Mouse (Mus musculus) telencephalon, adult 2 months (tissue): Measurements from ENCODE around the gene Slc2a9.
A peak's percentile ranks its signal among the peaks of the same experiment; 100 is the strongest.

Experiments
- DNase-seq: peaks from one replicate; pipeline ENCODE4 v3.0.0-alpha.2; 2011; ENCODE audit warnings: low read depth, low spot score

The Slc2a9 gene

DNA sequence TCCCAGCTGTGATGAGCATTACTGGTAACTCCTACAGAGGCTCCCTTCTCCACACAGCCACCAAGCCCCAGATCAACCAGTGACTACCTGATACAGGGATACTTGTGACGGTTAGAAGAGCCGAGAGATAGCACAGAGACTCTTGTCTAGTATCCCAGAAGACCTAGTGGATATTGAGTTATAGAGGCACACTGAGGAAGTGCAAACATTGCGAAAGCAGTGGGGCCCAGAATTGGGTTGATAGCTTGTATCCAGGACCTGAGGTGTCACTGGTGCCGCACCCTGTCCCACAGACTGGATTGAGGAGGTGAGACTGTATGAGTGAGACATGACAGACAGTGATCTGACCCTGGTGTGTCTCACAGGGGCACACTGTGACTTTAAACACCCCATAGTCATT is at the start of gene Slc2a9:
Gene Slc2a9, minus strand, starts transcription at position 152 of the 400 bp plus-strand sequence.
- no peak for DNase-seq

DNA sequence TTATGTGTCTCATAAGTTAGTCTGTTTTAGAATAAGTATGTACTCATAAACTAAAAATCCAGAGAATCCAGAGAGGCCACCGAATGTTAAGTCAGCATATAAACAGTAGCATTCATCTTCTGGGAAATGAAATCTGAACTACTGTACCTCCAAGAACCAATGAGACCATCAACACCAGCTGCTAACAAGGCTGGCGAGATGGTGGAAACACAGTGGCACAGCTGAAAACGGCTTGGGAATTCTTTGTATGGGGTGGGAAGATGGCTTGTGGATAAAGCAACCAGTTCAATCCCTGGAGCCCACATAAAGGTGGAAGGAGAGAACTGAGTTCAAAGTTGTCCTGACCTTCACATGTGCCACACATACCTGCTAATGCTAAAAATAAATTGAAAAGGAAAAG is 49.7 kb upstream of the Slc2a9 start:
- no peak for DNase-seq

DNA sequence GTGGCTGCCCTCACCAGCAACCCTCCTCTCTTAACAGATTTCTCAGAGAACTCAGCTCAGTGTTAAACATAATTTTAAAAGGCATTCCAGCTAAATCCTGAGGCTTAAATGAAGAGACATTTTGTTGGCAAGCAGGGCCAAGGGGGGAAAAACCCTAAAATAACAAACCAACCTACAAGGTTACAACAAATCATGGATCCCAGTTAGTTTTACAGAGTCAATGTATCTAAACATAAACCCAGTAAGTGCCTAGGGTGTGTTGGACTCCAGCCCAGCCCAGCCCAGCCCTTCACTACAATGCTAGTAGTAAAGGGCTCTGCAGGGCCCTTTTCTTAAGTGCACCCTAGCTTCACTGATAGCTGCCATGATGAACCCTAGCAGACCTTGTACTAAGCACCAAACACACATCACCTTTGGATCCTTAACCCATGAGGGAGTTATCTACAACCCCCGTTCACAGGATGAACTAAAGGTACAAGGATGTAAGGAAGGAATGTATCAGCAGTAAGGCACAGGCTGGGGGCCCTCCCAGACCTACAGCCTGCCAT is 47.4 kb upstream of the Slc2a9 start:
- no peak for DNase-seq

DNA sequence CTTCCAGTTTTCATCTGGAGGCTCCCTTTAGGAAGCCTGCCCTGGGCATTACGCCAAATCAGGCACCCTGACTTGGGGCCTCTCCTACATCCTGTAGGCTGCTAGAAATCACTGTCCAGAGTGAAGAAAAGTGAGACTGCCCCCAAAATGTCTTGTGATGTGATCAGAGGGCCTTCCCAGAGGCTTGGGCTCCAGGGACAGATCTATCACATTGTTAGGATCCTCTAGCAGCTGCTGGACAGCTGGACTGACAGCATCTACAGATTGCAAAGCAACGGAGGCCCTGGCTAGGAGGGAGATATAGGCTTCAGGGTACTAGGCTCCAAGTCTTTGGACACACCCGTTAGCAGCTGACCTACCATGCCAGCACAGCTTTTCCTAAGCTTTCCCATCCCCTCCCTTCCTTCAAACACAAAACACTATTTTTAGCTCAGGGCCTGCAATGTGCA is 46.5 kb upstream of the Slc2a9 start:
- DNase-seq: no peak

DNA sequence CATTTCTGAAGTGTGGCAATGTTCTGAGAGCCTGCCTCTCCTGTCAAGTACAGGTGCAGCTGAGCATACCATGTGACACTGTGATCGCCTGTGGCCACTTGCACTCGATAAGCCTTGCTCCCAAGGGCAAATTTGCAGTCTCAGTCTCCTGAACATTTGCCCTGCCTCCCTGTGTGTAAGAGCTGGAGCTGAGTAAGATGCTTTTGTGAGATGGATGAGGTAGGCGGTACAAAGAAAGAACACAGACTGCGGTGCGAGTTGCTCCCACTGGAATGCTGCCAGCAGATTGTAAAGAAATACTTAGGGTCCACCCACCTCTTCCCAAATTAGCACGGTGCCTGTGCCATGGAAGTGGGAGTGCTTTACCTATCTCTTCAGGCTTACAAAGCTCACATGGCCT is 44.4 kb upstream of the Slc2a9 start:
- peak; percentile 97 for DNase-seq

DNA sequence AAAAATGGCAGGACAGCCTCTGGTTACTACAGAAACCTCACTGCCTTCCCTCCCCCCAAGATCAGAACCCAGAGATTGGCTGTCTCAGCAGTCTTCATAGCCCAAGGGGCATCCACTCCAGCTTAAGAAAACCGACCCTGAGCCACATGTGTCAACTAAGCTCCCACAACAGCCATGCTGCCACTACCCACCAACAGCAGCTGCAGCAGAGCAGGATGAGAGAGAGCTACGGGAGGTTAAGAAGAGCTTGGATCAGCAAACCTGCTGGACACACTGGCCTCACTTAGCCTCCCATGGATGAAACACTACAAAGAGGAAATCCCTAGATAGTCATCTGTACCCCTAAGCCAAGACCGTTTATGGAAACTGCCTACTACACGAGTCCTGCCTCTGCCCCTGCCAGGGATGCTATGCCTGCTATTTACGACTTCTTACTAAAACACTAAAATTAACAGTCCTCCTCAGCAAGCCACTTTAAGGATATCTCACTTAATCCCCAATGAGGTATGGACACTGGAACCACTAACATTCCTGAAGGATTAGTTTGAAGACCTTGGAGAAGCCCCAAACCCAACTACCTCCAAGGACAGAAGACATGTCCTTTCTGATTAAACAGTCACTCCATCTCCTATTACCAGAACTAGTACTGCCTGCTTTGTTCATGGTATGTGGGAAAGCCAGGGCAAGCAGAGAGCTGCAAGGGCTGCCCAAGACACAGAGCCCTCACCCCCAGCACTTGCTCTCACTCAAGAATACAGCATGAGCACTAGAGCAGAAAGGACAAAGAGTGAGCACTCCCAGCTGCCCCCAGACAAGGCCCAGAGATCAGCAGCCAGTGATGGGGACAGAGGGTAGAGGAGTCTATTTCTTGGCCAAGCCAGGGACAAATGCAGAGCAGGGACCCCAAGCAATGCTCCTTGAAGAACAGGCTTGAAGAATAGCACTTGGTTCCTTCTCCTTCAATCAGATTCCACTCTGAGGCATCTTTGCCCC is 41.8 kb upstream of the Slc2a9 start:
- DNase-seq: no peak

DNA sequence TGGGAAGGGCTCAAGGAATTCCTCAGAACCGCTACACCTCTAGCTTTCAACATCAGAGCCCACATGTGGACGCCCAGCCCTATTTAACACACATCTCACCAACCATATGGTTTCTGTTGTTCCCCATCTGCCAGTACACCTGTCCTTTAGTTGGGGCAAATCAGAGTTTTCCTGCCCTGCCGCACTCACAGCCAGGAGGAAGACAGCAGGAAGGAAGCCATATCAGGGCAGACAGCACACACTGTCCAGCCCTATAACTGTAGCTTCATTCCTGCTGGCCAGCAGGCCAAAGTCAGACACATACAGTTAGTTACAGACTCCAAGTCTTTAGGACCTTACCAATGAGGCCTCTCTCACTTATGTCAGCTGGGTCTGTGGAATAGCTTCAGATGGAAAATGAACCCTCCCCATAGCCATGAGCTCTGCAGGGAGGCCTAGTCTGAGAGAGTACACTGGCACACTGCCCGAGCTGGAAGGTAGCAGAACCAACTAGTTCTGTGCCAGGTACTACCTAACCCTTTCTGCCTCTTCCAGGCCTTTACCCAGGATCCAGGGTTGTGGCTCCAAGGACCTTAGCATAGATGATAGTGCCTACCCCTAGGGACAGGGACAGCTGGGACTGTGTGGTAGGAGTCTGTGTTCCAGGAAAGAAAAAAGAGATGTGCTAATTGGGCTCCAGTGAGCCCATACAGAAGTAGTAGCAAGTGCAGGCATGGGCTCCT is 40.7 kb upstream of the Slc2a9 start:
- no peak for DNase-seq

DNA sequence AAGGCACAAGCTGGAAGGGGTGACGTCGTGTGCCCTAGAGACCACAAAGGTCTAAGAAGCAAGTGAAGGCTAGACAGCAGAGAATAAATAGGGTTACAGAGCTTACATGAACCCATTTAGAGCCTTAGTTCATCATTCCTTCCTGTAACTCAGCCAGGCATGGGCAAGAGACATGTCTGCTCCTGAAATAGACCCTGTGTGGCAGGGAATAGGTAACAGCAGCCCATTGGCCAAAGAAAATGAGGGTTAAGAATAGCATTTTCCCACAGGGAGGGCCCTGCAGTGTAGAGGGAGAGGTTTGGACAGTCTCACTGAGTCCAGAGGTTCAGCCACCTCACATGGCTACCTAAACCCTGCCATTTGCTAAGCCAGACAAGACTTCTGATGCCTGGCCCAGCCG is 38.8 kb upstream of the Slc2a9 start:
- DNase-seq: no peak

DNA sequence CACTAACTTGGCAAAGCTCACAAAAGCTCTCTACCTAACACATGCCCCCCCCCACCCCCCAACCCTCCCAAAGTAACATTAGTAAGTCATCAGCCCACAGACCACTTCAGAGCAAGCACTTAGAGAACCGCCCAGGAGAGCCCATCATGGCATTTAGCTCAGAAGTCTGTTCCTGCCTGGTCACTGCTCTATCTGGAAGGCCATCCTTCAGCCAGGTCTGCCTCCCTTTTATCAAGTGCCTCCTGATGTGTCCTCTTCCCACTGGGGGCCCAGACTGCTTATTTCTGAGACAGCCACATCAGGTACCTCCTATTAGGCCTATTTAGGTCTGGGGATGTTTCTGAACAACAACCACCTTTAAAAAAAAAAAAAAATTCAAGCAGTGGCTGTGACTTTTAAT is 38.0 kb upstream of the Slc2a9 start:
- DNase-seq: no peak

DNA sequence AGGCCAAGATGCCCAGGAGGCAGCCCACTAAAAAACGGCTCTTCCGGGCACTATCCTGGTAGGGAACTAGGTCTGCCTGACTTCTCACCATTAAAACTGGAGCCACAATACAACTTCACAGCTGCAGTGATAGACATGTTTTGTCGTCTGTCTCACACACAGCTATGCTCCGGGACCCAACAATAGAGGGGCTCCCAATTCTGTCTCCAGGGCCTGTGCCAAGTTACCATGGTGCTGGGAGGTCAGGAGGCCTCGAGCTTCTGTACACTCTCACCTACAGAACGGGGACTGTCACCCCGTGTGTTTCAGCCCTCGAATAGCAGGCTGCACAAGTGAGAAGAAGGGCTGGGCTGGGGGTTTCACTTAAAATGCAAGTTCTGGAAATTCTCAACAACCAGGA is 35.6 kb upstream of the Slc2a9 start:
- no peak for DNase-seq

DNA sequence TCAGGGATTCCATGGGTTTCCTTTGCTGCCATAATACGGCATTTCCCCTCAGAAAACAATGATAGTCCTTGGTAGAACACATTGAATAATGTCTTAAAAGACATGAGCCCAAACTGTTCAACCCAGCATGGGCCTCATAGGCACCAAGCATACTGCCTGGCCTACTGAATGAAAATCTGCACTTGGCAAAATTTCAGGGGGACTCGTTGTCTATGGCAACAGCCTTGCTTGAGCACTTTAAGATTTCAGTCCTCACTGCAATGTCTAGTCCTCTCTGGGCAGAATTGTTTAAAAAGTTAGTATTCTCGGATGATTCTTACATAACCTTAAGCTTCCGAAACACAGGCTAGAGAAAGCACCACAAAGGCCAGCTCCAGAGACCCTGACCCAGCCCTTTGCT is 34.9 kb upstream of the Slc2a9 start:
- no peak for DNase-seq

DNA sequence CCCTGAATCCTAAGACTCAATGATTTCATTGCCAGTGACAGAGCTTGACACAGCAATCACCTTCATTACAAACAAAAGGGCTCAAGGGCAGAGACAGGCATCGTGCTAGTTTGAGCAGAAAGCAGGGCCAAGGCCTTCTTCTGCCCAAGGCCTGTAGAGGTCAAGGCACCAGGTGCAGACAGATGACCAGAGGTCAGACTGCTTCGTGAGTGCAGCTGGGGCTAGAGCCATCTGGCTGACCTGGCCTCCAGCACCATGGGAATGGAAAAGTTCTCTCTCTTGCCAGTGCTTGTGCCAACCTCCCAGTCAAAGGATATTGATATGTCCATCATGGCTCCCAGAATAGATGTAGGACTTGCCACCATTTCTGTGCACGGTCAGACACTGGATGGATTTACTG is 33.9 kb upstream of the Slc2a9 start:
- DNase-seq: no peak

DNA sequence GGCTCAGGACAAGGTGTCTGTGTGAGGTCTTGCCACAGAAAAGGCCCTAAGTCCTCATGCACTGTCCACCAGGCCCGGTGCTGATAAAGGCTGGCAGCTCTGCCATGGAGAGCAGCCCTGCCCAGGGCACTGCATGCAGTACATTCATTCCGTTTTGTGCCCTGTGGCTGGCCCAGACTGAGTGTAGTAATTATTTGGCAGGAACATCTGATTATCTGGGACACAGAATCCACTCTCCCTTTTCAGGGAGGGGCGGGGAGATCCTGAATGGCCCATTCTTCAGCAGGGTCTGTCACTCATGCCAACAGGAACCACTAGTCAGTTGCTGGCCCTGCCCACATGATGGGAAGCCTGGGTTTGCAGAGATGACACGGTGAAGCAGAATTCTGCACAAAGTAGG is 29.1 kb upstream of the Slc2a9 start:
- peak; percentile 71 for DNase-seq

DNA sequence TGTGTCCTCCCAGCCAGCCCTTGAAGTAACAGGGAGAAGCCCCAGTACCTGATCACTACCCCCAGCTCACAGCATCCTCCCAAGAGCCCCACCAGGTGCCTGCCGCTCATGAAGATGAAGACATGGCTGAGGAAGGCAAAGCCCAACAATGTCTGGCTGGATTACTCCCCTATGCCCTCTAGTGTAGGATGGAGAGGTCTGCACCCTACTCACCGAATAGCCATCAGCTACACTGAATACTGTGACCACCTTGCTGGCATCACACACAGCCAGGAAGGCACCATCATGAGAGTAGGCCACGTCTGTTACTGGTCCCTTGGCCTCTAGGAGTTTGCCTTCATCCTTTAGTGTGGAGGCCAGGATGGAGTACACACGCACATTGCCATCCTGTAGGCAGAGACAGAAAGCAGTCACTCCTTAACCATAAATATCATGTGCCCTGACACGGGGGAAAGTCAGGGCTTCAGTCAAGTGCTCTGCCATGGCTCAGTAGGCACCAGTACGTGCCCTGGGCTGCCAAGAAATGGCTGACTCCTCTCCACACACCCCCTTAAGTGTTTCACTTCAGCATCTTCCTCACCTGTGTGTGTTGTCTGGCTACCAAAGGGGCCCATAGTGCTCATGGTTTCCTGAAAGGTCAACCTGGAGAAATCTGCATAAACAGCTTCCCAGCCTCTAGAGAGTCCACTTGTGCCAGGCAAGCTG is 26.9 kb upstream of the Slc2a9 start:
- no peak for DNase-seq

DNA sequence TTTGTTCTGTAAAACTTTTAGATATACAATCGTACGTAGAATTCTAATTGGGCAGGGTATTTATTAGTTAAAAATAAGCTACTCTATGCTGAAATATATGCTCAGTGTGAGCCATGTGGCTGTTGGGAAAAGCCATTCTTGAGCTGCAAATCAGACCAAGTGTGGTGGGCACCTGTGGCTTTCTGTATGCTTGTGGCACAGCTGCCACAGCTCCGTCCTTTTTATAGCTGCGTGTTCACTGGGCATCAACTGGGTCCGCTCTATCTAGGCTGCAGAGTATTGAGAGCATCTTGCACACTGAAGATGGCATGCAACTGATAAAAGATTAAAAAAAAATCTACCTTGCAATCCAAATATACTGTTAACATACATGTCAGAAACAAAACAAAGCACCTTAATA is 20.0 kb upstream of the Slc2a9 start:
- no peak for DNase-seq

DNA sequence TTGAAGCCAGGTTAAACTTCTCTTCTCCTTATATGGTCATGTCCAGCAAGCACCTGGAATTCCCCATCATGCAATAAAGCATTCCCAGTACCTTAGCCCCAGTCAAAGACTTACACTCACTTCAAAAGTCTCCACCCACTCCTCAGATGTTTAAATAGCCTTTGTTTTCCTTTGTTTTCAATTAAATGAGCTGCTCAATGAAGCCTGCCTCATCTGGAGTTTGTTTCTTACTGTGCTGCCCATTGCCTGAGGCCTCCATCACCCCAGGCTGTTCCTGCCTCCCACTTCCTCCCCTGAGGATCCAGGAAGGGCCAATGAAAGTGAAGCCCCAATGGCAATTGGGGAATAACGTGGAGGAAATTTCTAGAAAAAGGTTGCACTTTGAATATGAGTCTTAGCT is 17.9 kb upstream of the Slc2a9 start:
- no peak for DNase-seq

DNA sequence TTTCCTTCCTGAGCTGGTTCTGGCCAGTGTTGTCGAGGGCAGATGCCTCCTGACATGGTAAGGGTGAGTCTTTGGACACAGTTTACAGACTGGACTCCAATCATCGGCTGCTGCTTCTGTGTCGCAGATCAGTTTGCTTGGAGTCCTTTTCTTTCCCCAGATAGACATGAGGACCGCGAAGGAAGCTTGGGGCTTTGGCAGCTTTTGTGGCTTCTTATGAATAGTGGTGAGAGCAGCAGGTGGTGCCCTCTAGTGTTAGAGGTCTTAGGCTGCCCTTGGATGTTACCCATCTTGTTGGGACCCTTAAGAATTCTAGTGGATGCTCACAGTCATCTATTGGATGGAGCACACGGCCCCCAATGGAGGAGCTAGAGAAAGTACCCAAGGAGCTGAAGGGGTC is 13.3 kb upstream of the Slc2a9 start:
- DNase-seq: peak; percentile 43

DNA sequence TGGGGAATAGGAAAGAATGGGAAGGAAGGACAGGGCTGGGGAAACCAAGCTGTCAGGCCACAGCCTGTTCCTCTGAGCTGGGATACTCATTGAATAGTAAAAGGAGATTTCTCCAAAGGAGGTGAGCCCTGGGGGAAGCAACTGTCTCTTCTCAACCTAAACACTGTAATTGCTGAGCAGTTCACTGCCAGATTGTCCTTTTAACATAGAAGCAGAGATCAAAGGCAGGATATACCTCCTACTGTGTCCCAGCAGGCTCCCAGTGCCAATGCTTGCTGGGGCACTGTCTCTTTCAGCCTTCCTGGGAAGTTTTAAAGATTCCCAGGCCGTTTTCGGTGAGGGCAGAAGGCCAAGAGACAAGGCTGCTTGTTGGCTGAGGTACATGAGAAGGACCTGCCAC is 10.0 kb upstream of the Slc2a9 start:
- DNase-seq: no peak

DNA sequence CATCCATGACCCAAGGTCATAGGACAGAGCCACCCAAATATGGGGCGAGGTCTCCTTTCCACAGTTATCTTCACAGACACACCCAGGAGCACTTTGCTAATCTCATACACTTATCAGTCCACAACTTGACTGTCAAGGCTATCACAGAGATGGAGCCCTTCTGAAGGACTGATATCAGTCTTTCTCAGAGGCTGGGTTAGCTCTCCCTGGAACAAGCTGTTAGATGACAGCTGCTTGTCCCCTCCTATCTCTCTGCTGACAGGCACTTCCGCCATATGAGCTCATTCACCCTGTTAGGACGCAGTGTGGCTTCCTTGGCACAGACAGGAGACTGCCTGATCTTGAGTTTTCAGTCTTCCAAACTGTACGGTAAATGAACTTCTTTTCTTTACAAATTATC is 6.6 kb upstream of the Slc2a9 start:
- no peak for DNase-seq

DNA sequence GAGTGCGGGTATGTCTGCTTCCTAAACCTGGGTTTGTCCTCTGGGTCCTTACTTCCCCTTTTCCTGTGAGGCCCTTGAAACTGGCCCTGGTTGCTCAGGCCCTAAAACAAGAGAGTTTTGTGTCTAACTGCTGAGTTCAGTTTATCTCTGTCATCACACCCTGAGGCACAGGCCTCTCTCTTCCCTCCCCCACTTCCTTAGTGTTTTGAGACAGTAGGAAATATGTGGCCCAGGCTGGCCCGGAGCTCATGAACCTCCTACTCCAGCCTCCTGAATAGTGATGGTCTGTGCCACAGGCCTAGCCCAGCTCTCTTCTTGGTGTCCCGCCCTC is 2.5 kb upstream of the Slc2a9 start:
- no peak for DNase-seq

DNA sequence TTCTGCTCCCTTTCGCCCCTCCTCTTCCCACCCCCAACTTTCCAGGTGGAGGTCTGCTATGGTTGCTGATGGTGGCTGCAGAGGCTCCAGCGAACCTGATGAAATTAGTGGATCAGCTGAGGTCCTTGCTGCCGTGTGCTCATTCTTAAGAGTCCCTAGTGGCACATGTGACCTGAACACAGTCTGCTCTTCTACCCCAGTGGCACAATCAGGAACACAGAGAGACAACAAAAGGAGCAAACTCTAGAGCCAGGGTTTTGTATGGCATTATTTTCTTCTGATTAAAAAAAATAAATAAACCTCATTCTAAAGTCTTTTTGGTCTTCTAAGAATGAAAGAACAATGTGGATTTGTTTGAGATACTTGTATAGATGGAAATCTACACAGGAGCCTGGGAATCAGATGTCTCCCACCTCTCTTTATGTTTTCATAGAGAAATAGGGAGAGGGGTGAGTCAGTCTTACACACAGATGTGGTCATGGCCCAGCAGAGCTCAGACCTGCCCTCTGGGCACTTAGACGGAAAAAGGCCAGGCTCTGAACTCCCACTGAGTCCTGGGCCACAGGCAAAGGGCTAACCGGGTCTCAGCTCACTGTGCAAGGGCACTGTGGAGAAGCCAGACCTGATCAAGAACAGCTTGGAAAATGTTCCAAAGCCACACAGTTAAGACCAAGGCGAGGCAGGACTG is 1.9 kb upstream of the Slc2a9 start:
- no peak for DNase-seq

DNA sequence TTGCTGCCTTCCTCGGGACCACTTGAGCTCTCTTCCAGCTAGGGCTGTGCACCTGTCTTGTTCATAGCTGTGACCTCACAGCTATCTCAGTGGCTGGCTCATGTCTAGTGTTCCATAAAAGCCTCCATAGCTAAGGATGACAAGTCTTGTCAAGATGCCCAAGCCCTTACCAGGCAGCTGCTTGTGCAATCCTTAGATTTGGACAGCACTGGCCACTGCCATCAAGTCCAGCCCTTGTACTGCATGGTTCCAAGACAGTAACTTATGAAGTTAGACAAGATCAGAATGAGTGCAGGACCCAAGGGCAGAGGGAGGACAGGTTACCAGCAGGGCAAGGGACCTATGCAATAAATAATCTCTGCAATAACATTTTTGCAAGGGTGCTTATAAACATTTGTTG is 1.2 kb upstream of the Slc2a9 start:
- no peak for DNase-seq
